Comparison of ENCODE assay signal across 16 mouse cellular contexts in genomic region chr15:100328089-100328488, GRCm38 (mm10). TPM values are rescaled to one million over a fixed set of nuclear protein-coding genes. Genes with fewer than 3 reads are reported as not detected.
"Had no signal": no experiment of that assay in that cellular context is flagged by ENCODE, and none has a peak within 500 bp of the region (broad histone marks: within the 10 kb centered on the region; RNA-seq: fewer than 3 reads in every experiment).

No protein-coding gene starts in this region.

RNA-seq across cellular contexts. Expression of gene Mettl7a3, which starts 6.6 kb away (rescaled TPM):
- total RNA-seq: monocyte, adult 5-6 weeks; neutrophil, adult 5-6 weeks had no signal
- polyA plus RNA-seq: large intestine, adult 2 months; limb, embryonic 10.5 days; liver, embryonic 12.5 days; macrophage; midbrain, embryonic 11.5 days; midbrain, embryonic 15.5 days; stomach, embryonic 14.5 days; testis, adult 2 months had no signal

RNA-seq across cellular contexts. Expression of gene Methig1, which starts 24.9 kb away (rescaled TPM):
- total RNA-seq: layer of hippocampus, postnatal 25 days; left cerebral cortex, postnatal 14 days; monocyte, adult 5-6 weeks; neutrophil, adult 5-6 weeks had no signal
- polyA plus RNA-seq: large intestine, adult 2 months; limb, embryonic 14.5 days; liver, embryonic 12.5 days; macrophage; midbrain, embryonic 11.5 days; testis, adult 2 months; thymus, adult 2 months; urinary bladder, adult 2 months had no signal

RNA-seq across cellular contexts. Expression of gene Mettl7a2, which starts 24.9 kb away (rescaled TPM):
- total RNA-seq: monocyte, adult 5-6 weeks; neutrophil, adult 5-6 weeks had no signal
- polyA plus RNA-seq: large intestine, adult 2 months; limb, embryonic 10.5 days; liver, embryonic 12.5 days; macrophage; midbrain, embryonic 11.5 days; midbrain, embryonic 15.5 days; stomach, embryonic 14.5 days; testis, adult 2 months; thymus, adult 2 months; urinary bladder, adult 2 months had no signal

RNA-seq across cellular contexts. Expression of gene Higd1c, which starts 36.3 kb away (rescaled TPM):
- total RNA-seq: layer of hippocampus, postnatal 25 days; left cerebral cortex, adult 2 months; left cerebral cortex, postnatal 14 days; monocyte, adult 5-6 weeks; neutrophil, adult 5-6 weeks had no signal
- polyA plus RNA-seq: large intestine, adult 2 months; limb, embryonic 10.5 days; limb, embryonic 14.5 days; liver, embryonic 12.5 days; macrophage; midbrain, embryonic 11.5 days; midbrain, embryonic 15.5 days; stomach, embryonic 14.5 days; testis, adult 2 months; thymus, adult 2 months; urinary bladder, adult 2 months had no signal
